In genomic region chr15:86082551-86082961, GRCm38 (mm10) we compare ENCODE assay signal across 12 mouse cellular contexts. TPM values are rescaled to one million over a fixed set of nuclear protein-coding genes. Genes with fewer than 3 reads are reported as not detected.
A peak's percentile ranks its signal among the peaks of the same experiment; 100 is the strongest.
DNase-seq lines count a peak whose midpoint lies in the region; ATAC-seq and TF ChIP-seq lines count a peak whose summit lies in the region.
"Had no signal": no experiment of that assay in that cellular context is flagged by ENCODE, and none has a peak within 500 bp of the region (broad histone marks: within the 10 kb centered on the region; RNA-seq: fewer than 3 reads in every experiment).

No protein-coding gene starts in this region.

- no peaks in the 10 kb centered on the region for H3K9me3 ChIP-seq in forebrain, postnatal 0 days (ENCODE audit: low read length)
- no peaks in the 10 kb centered on the region for H3K9me3 ChIP-seq in forebrain, embryonic 10.5 days
- no peaks in the 10 kb centered on the region for H3K9me3 ChIP-seq in kidney, embryonic 15.5 days (replicated peaks)
- H3K9me3 ChIP-seq: stomach, embryonic 15.5 days had no signal

- no peak for ATAC-seq in forebrain, postnatal 0 days
- ATAC-seq in kidney, embryonic 15.5 days (replicated peaks; ENCODE audit: low FRiP score) = no peak

- H3K4me1 ChIP-seq in forebrain, postnatal 0 days (ENCODE audit: insufficient read depth) = peaks cover 24% of the 10 kb centered on the region
- peaks cover 85% of the 10 kb centered on the region for H3K4me1 ChIP-seq in forebrain, embryonic 10.5 days
- peaks cover 99% of the 10 kb centered on the region for H3K4me1 ChIP-seq in kidney, embryonic 15.5 days
- H3K4me1 ChIP-seq in small intestine, adult 2 months (ENCODE audit: control insufficient read depth, insufficient read depth, insufficient read length, low read length) = peaks cover 60% of the 10 kb centered on the region

- 50% methylated on average over 11 of the region's 11 CpGs for WGBS in forebrain, postnatal 0 days
- 90% methylated on average over 11 of the region's 11 CpGs for WGBS in forebrain, embryonic 10.5 days
- WGBS in kidney, embryonic 15.5 days = 79% methylated on average over 11 of the region's 11 CpGs
- 86% methylated on average over 11 of the region's 11 CpGs for WGBS in small intestine, adult 2 months

- no peak overlapping the region for H3K4me3 ChIP-seq in forebrain, postnatal 0 days (ENCODE audit: low read depth, low read length)
- H3K4me3 ChIP-seq in forebrain, embryonic 10.5 days = no peak overlapping the region
- no peak overlapping the region for H3K4me3 ChIP-seq in kidney, embryonic 15.5 days (replicated peaks)
- no peak overlapping the region for H3K4me3 ChIP-seq in small intestine, adult 2 months (ENCODE audit: low read depth, low read length)
- H3K4me3 ChIP-seq: stomach, embryonic 15.5 days had no signal

- no peak for DNase-seq in forebrain, postnatal 0 days
- no peak for DNase-seq in forebrain, embryonic 10.5 days (ENCODE audit: extremely low spot score, low spot score)
- DNase-seq in kidney, postnatal 10 days = peak; percentile 36
- DNase-seq in right cerebral cortex, postnatal 25 days = peak; percentile 56
- DNase-seq in right cerebral cortex, postnatal 36 days (ENCODE audit: low spot score in 2 of 2) = no peak
- no peak for DNase-seq in lung, postnatal 14 days
- DNase-seq: adrenal gland, adult 2 months; B cell, adult 2 months had no signal

- no peak for TF ChIP-seq POLR2A in small intestine, adult 2 months (IDR thresholded peaks at IDR 0.05; ENCODE audit: low read depth, low read length)

- no peaks in the 10 kb centered on the region for H3K36me3 ChIP-seq in forebrain, postnatal 0 days (ENCODE audit: insufficient read depth)
- H3K36me3 ChIP-seq in forebrain, embryonic 10.5 days (replicated peaks) = no peaks in the 10 kb centered on the region
- no peaks in the 10 kb centered on the region for H3K36me3 ChIP-seq in kidney, embryonic 15.5 days
- H3K36me3 ChIP-seq in small intestine, adult 2 months (ENCODE audit: control insufficient read depth, insufficient read depth, low read length) = no peaks in the 10 kb centered on the region
- H3K36me3 ChIP-seq: stomach, embryonic 15.5 days had no signal

- H3K27ac ChIP-seq in forebrain, postnatal 0 days (ENCODE audit: low read depth, low read length) = peak overlapping the region; percentile 15; the same call in 1 of the 2 replicates
- H3K27ac ChIP-seq in forebrain, embryonic 10.5 days = no peak overlapping the region; the same call in 1 of the 2 replicates
- no peak overlapping the region for H3K27ac ChIP-seq in kidney, embryonic 15.5 days
- H3K27ac ChIP-seq in small intestine, adult 2 months (ENCODE audit: insufficient read depth, low read depth, low read length) = peak overlapping the region; percentile 18; the same call in 1 of the 2 replicates
- H3K27ac ChIP-seq: liver, embryonic 14.5 days; stomach, embryonic 15.5 days had no signal

- no peak overlapping the region for H3K9ac ChIP-seq in forebrain, postnatal 0 days
- H3K9ac ChIP-seq in kidney, embryonic 15.5 days = no peak overlapping the region
- H3K9ac ChIP-seq: liver, embryonic 14.5 days; stomach, embryonic 15.5 days had no signal

- TF ChIP-seq CTCF in forebrain, postnatal 0 days (IDR thresholded peaks at IDR 0.05; ENCODE audit: low read depth) = no peak
- TF ChIP-seq CTCF in small intestine, adult 2 months (IDR thresholded peaks at IDR 0.05; ENCODE audit: extremely low read depth, insufficient read length, insufficient replicate concordance, low read depth, low read length) = no peak

- no peak overlapping the region for H3K4me2 ChIP-seq in forebrain, postnatal 0 days (ENCODE audit: low read depth)
- H3K4me2 ChIP-seq in kidney, embryonic 15.5 days = no peak overlapping the region
- H3K4me2 ChIP-seq: stomach, embryonic 15.5 days had no signal

- H3K27me3 ChIP-seq in forebrain, postnatal 0 days (ENCODE audit: insufficient read depth, low read length) = no peaks in the 10 kb centered on the region
- H3K27me3 ChIP-seq in forebrain, embryonic 10.5 days (ENCODE audit: poor library complexity, severe bottlenecking) = no peaks in the 10 kb centered on the region
- no peaks in the 10 kb centered on the region for H3K27me3 ChIP-seq in kidney, embryonic 15.5 days
- H3K27me3 ChIP-seq in small intestine, adult 2 months (ENCODE audit: control insufficient read depth, insufficient read depth, low read length) = no peaks in the 10 kb centered on the region
- H3K27me3 ChIP-seq: stomach, embryonic 15.5 days had no signal

RNA-seq across cellular contexts. Expression of gene Gramd4, which starts 25.1 kb away (rescaled TPM):
- total RNA-seq in forebrain, postnatal 0 days (2014; rRNA removed) = 54.5 and 57.0 TPM in 2 replicates
- 24.8 and 28.8 TPM in 2 replicates for polyA plus RNA-seq in forebrain, postnatal 0 days (2015; fragmentation: Nextera tagmentation; extraction: Ambion mirVana)
- polyA plus RNA-seq in forebrain, embryonic 10.5 days (2016; fragmentation: Nextera tagmentation; extraction: Ambion mirVana) = 13.9 and 16.2 TPM in 2 replicates
- polyA plus RNA-seq in kidney, embryonic 15.5 days (2015; fragmentation: Nextera tagmentation; extraction: Ambion mirVana) = 14.1 and 17.4 TPM in 2 replicates
- 10.5 and 25.1 TPM in 2 replicates for polyA plus RNA-seq in small intestine, adult 2 months (2012; rRNA removed)

RNA-seq across cellular contexts. Expression of gene Celsr1, which starts 49.0 kb away (rescaled TPM):
- 6.5 and 13.0 TPM in 2 replicates for total RNA-seq in forebrain, postnatal 0 days (2014; rRNA removed)
- polyA plus RNA-seq in forebrain, postnatal 0 days (2015; fragmentation: Nextera tagmentation; extraction: Ambion mirVana) = 0.62 and 0.97 TPM in 2 replicates
- 2.4 and 2.6 TPM in 2 replicates for polyA plus RNA-seq in forebrain, embryonic 10.5 days (2016; fragmentation: Nextera tagmentation; extraction: Ambion mirVana)
- 3.7 and 3.9 TPM in 2 replicates for polyA plus RNA-seq in kidney, embryonic 15.5 days (2015; fragmentation: Nextera tagmentation; extraction: Ambion mirVana)
- 2.9 and 4.7 TPM in 2 replicates for polyA plus RNA-seq in small intestine, adult 2 months (2012; rRNA removed)

Comparison
In these comparisons a context has a peak if more than half of its experiments do, and no peak if none do; other contexts are left out.
1. DNase-seq: peak in kidney, postnatal 10 days (single experiment) and right cerebral cortex, postnatal 25 days (single experiment); none in forebrain, postnatal 0 days (single experiment), forebrain, embryonic 10.5 days (single experiment), right cerebral cortex, postnatal 36 days (0 of 2) and lung, postnatal 14 days (single experiment).
2. H3K27ac ChIP-seq: peak in forebrain, postnatal 0 days (single experiment) and small intestine, adult 2 months (single experiment); none in forebrain, embryonic 10.5 days (single experiment) and kidney, embryonic 15.5 days (single experiment).